Mouse (Mus musculus) spleen, adult 2 months (tissue): ENCODE data around the gene Adgrl1.

Source experiments
- CTCF ChIP-seq: fragments of 200-500 bp; IDR thresholded peaks from 2 replicates; pipeline ENCODE4 v1.5.1; 2011; ENCODE audit warnings: mild to moderate bottlenecking, inconsistent platforms; ENCODE audit not compliant: insufficient read depth, insufficient read length, insufficient replicate concordance; ENCODE audit errors: extremely low read depth
- POLR2A ChIP-seq: fragments of 200-500 bp; IDR thresholded peaks from 2 replicates; pipeline ENCODE4 v1.6.1; 2011; ENCODE audit warnings: low read depth, low read length, inconsistent platforms

DNA sequence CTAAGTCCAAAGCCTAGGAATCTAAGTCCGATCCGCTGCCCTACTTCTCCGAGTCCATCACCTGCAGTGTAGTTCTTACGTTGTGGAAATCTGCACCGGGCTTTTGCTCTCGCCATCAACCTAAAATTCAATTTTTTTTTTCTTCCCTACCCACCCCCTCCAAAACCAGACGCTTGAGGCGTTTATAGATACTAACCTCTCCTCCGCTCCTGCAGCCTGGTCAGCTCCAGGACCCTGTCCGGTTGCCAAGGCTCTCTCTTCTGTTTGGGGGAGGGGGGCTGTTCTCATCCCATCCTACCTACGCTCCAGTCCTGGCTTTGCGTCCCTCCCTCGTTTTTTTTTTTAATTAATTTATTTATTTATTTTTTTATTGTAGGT is 931 bp upstream of the Adgrl1 start:
- no peak for TF ChIP-seq CTCF
- no peak for TF ChIP-seq POLR2A
